Mouse (Mus musculus) inflammation-experienced regulatory T-cells, adult 6 months (primary cell): Measurements from ENCODE around the gene Zfp735. TPM values are rescaled to one million over a fixed set of nuclear protein-coding genes. Genes with fewer than 3 reads are reported as not detected.

ENCODE experiments used
- ATAC-seq: one replicate; pipeline ENCODE4 v1.8.0; 2017
- polyA plus RNA-seq, 3 experiments: library from polyadenylated mRNA; unstranded; fragments of 100-300 nt; shearing (Covaris generic); gene quantifications; one replicate each; pipeline ENCODE4 v1.2.1; 2017

Gene Zfp735
- polyA plus RNA-seq = not detected

DNA sequence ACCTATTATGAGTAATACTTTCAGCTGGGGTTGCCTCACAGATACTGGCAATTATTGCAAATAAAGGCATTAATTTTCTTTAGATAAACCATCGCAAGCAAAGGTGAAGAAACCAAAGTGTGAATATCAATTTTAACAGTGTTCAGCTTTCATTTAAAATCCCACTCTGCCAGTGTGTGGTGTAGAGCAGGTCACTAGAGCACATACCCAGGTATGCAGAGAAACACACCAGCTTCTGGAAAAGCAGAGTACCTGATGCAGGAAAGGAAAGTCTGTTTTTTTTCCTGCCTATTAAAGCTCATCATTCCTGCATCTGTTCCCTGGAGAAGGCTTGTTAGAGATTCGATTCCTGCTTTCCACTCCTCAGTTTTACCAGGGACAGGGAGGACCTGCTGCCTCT lies at the start of gene Zfp735:
Zfp735 (plus strand) TSS at position 301 of the 400 bp plus-strand sequence.
- ATAC-seq = no peak

DNA sequence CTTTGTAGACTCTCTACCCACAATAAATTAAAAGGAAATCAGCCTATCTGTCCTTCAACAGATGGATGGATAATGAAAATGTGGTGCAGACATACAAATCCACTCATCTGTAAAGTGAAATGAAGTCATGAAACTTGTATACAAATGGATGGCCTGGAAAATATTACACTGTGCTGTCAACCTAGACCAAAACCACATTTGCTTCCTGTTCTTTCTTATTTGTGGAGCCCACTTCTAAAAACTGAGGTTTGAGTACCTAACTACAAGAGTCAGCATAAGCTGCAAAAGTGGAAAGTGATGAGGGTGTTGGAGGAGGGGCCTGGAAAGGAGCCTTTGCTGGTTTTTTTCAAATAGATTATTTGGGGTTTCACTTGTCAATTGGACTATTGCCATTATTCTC lies 70.5 kb downstream of the Zfp735 start:
- ATAC-seq = no peak

Other genes with a start within 250 kb of the Zfp735 start
- not detected for gene Olfr380, start 231.3 kb upstream of the Zfp735 start, polyA plus RNA-seq
- not detected for gene Olfr381, start 197.2 kb upstream of the Zfp735 start, polyA plus RNA-seq
- gene Olfr382, start 171.6 kb upstream of the Zfp735 start, polyA plus RNA-seq = not detected
- gene Olfr385, start 95.8 kb upstream of the Zfp735 start, polyA plus RNA-seq = not detected
- gene Olfr384, start 90.2 kb upstream of the Zfp735 start, polyA plus RNA-seq = not detected
- not detected for gene Olfr389, start 91.9 kb downstream of the Zfp735 start, polyA plus RNA-seq
- gene Olfr390, start 94.2 kb downstream of the Zfp735 start, polyA plus RNA-seq = not detected
- not detected for gene Olfr391-ps, start 114.3 kb downstream of the Zfp735 start, polyA plus RNA-seq
- gene Olfr392, start 128.3 kb downstream of the Zfp735 start, polyA plus RNA-seq = under 1 TPM in 1 of 3 experiments, not detected in 2; 0.17 TPM
- not detected for gene Olfr393, start 162.7 kb downstream of the Zfp735 start, polyA plus RNA-seq
- gene Olfr394, start 202.0 kb downstream of the Zfp735 start, polyA plus RNA-seq = not detected
- gene Olfr395, start 220.5 kb downstream of the Zfp735 start, polyA plus RNA-seq = not detected
- not detected for gene Olfr23, start 247.9 kb downstream of the Zfp735 start, polyA plus RNA-seq